In the genomic region with DNA sequence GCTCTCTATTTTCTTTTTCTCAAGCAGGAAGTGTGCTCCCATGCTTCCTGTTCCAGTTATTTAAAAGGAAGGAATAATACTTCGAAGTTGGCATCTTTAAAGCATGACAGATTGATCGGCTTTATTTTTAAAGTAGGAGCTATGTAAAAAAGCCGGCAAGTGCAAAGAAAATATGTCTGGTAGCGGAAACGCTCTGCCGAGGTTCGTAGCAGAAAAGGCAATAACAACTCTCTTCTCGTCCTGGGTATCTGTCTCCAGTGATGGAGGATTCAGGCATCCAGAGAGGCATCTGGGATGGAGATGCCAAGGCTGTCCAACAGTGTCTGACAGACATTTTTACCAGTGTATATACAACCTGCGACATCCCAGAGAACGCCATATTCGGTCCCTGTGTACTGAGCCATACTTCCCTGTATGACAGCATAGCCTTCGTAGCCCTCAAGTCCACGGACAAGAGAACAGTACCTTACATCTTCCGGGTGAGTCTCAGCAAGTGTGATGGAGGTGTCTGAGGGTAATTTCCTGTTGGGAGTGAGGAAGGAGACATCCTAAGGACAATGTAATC, we compare ENCODE assay signal across 11 mouse cellular contexts. TPM values are rescaled to one million over a fixed set of nuclear protein-coding genes. Genes with fewer than 3 reads are reported as not detected.
DNase-seq lines count a peak whose midpoint lies in the region; ATAC-seq and TF ChIP-seq lines count a peak whose summit lies in the region.
"Had no signal": no experiment of that assay in that cellular context is flagged by ENCODE, and none has a peak within 500 bp of the region (broad histone marks: within the 10 kb centered on the region; RNA-seq: fewer than 3 reads in every experiment).

No protein-coding gene starts in this region.

- no peak overlapping the region for H3K9ac ChIP-seq in heart, embryonic 15.5 days
- peak overlapping the region; percentile 69 for H3K9ac ChIP-seq in forebrain, embryonic 14.5 days (ENCODE audit: low read length)
- H3K9ac ChIP-seq in midbrain, embryonic 11.5 days (ENCODE audit: low read length): no peak overlapping the region

- no peak for TF ChIP-seq CTCF in brain, embryonic 14.5 days (IDR thresholded peaks at IDR 0.05; ENCODE audit: borderline replicate concordance, extremely low read depth, insufficient read depth, insufficient read length)
- no peak for TF ChIP-seq CTCF in thymus, adult 2 months (IDR thresholded peaks at IDR 0.05; ENCODE audit: borderline replicate concordance, control insufficient read depth, extremely low read depth, insufficient read depth, low read length, poor library complexity)

- no peaks in the 10 kb centered on the region for H3K9me3 ChIP-seq in heart, embryonic 15.5 days (replicated peaks)
- H3K9me3 ChIP-seq in forebrain, embryonic 14.5 days (replicated peaks; ENCODE audit: control insufficient read depth, low read length): no peaks in the 10 kb centered on the region
- H3K9me3 ChIP-seq in midbrain, embryonic 11.5 days (ENCODE audit: control insufficient read depth, low read length): no peaks in the 10 kb centered on the region

- H3K27me3 ChIP-seq in heart, embryonic 15.5 days: peaks cover 96% of the 10 kb centered on the region
- H3K27me3 ChIP-seq in forebrain, embryonic 14.5 days (replicated peaks; ENCODE audit: control insufficient read depth, insufficient read depth, low read length): peaks cover 68% of the 10 kb centered on the region
- H3K27me3 ChIP-seq in midbrain, embryonic 11.5 days (ENCODE audit: control insufficient read depth, insufficient read depth, low read length): peaks cover 78% of the 10 kb centered on the region
- peaks cover 56% of the 10 kb centered on the region for H3K27me3 ChIP-seq in thymus, adult 2 months (ENCODE audit: control insufficient read depth, insufficient read depth, low read length)

- H3K4me1 ChIP-seq in heart, embryonic 15.5 days (replicated peaks): peaks cover 33% of the 10 kb centered on the region
- peaks cover 9% of the 10 kb centered on the region for H3K4me1 ChIP-seq in forebrain, embryonic 14.5 days (ENCODE audit: control insufficient read depth, insufficient read depth, low read length)
- peaks cover 49% of the 10 kb centered on the region for H3K4me1 ChIP-seq in midbrain, embryonic 11.5 days (ENCODE audit: control insufficient read depth, insufficient read depth, low read length)
- peaks cover 13% of the 10 kb centered on the region for H3K4me1 ChIP-seq in thymus, adult 2 months (replicated peaks; ENCODE audit: control insufficient read depth, insufficient read depth, low read length)

- TF ChIP-seq POLR2A in brain, embryonic 14.5 days (IDR thresholded peaks at IDR 0.05; ENCODE audit: borderline replicate concordance, extremely low read depth, insufficient read depth, insufficient read length, poor library complexity, severe bottlenecking): no peak
- no peak for TF ChIP-seq POLR2A in thymus, adult 2 months (IDR thresholded peaks at IDR 0.05; ENCODE audit: control insufficient read depth, extremely low read depth, insufficient read depth, low read length, poor library complexity)

- no peak for DNase-seq in heart, postnatal 14 days
- peak; percentile 57 for DNase-seq in brain, embryonic 14.5 days (ENCODE audit: low read depth)
- peak; percentile 33 for DNase-seq in forebrain, embryonic 14.5 days (ENCODE audit: low spot score)
- peak; percentile 93 for DNase-seq in midbrain, embryonic 11.5 days (ENCODE audit: low spot score, missing footprints)
- DNase-seq in gastrocnemius, postnatal 36 days: no peak
- no peak for DNase-seq in thymus, adult 2 months
- no peak for DNase-seq in urinary bladder, adult 2 months (ENCODE audit: low spot score)
- DNase-seq: adrenal gland, adult 2 months had no signal

- H3K4me2 ChIP-seq in heart, embryonic 15.5 days: 0 out of 2 replicates have a peak overlapping the region, but pooled peaks have one; percentile 1
- peak overlapping the region; percentile 88 for H3K4me2 ChIP-seq in forebrain, embryonic 14.5 days (ENCODE audit: low read length)
- H3K4me2 ChIP-seq in midbrain, embryonic 11.5 days: peak overlapping the region; percentile 43

- no peak overlapping the region for H3K4me3 ChIP-seq in heart, embryonic 15.5 days
- H3K4me3 ChIP-seq in forebrain, embryonic 14.5 days (ENCODE audit: low read depth, low read length): peak overlapping the region; percentile 49
- peak overlapping the region; percentile 30 for H3K4me3 ChIP-seq in midbrain, embryonic 11.5 days (ENCODE audit: low read depth, low read length)
- H3K4me3 ChIP-seq in thymus, adult 2 months (ENCODE audit: control insufficient read depth, insufficient read depth, low read length): no peak overlapping the region

- H3K36me3 ChIP-seq in heart, embryonic 15.5 days: no peaks in the 10 kb centered on the region
- H3K36me3 ChIP-seq in forebrain, embryonic 14.5 days (ENCODE audit: control insufficient read depth, insufficient read depth, low read length): no peaks in the 10 kb centered on the region
- no peaks in the 10 kb centered on the region for H3K36me3 ChIP-seq in midbrain, embryonic 11.5 days (ENCODE audit: control insufficient read depth, insufficient read depth, low read length)
- no peaks in the 10 kb centered on the region for H3K36me3 ChIP-seq in thymus, adult 2 months (ENCODE audit: control insufficient read depth, insufficient read depth, low read length)

- intact Hi-C loops in heart, postnatal 14 days (cut with DNase I): no loop called here
- intact Hi-C loops in gastrocnemius, postnatal 36 days (cut with DNase I): loop anchor here (5.0 kb wide), 1 partner anchor 1056 kb away; no protein-coding TSS in a partner anchor

- H3K27ac ChIP-seq in heart, embryonic 15.5 days: no peak overlapping the region
- H3K27ac ChIP-seq in forebrain, embryonic 14.5 days (ENCODE audit: low read depth, low read length): peak overlapping the region; percentile 36; the same call in 1 of the 2 replicates
- no peak overlapping the region for H3K27ac ChIP-seq in midbrain, embryonic 11.5 days (ENCODE audit: low read depth, low read length)
- no peak overlapping the region for H3K27ac ChIP-seq in thymus, adult 2 months (ENCODE audit: control insufficient read depth, insufficient read depth, low read length)

- ATAC-seq in heart, embryonic 15.5 days (replicated peaks; ENCODE audit: insufficient number of reproducible peaks, insufficient read depth, low FRiP score, low read depth): no peak
- no peak for ATAC-seq in forebrain, embryonic 14.5 days
- ATAC-seq in midbrain, embryonic 11.5 days (ENCODE audit: low FRiP score): no peak

- WGBS in heart, embryonic 15.5 days: 5% methylated on average over 14 of the region's 14 CpGs
- WGBS in forebrain, embryonic 14.5 days: 3% methylated on average over 14 of the region's 14 CpGs
- 2% methylated on average over 14 of the region's 14 CpGs for WGBS in midbrain, embryonic 11.5 days
- WGBS in thymus, adult 2 months: 8% methylated on average over 14 of the region's 14 CpGs

RNA-seq across cellular contexts. Expression of a gene that starts 16.1 kb away (rescaled TPM):
- 0.15 TPM in 1 of 2 replicates, not detected in the other for polyA plus RNA-seq in heart, embryonic 15.5 days (2015; fragmentation: Nextera tagmentation; extraction: Ambion mirVana)
- total RNA-seq in heart, postnatal 14 days (2021): under 1 TPM; 0.29 to 0.36 TPM
- 23.2 and 26.7 TPM in 2 replicates for polyA plus RNA-seq in brain, embryonic 14.5 days (2012; rRNA removed)
- 5.0 and 6.7 TPM in 2 replicates for polyA plus RNA-seq in forebrain, embryonic 14.5 days (2014; fragmentation: Nextera tagmentation; extraction: Ambion mirVana)
- 1.0 and 1.7 TPM in 2 replicates for polyA plus RNA-seq in midbrain, embryonic 11.5 days (2014; fragmentation: Nextera tagmentation; extraction: Ambion mirVana)
- under 1 TPM; 0.72 to 0.92 TPM for total RNA-seq in gastrocnemius, postnatal 36 days (2021)
- polyA plus RNA-seq in thymus, adult 2 months (2012; rRNA removed): 0.09 and 0.19 TPM in 2 replicates
- polyA plus RNA-seq in urinary bladder, adult 2 months (2012; rRNA removed): 0.04 TPM in 2 replicates
- total RNA-seq: common myeloid progenitor, adult 5-6 weeks had no signal
- polyA plus RNA-seq: liver, embryonic 16.5 days had no signal

Comparison
In these comparisons a context has a peak if more than half of its experiments do, and no peak if none do; other contexts are left out.
1. H3K4me2 ChIP-seq: peak in every context shown above with its lines; median percentile 88 in forebrain, embryonic 14.5 days; 43 in midbrain, embryonic 11.5 days; 1 in heart, embryonic 15.5 days.
2. H3K4me3 ChIP-seq: peak in forebrain, embryonic 14.5 days (single experiment) and midbrain, embryonic 11.5 days (single experiment); none in heart, embryonic 15.5 days (single experiment) and thymus, adult 2 months (single experiment).
3. DNase-seq: peak in brain, embryonic 14.5 days (single experiment), forebrain, embryonic 14.5 days (single experiment) and midbrain, embryonic 11.5 days (single experiment); none in heart, postnatal 14 days (0 of 2), gastrocnemius, postnatal 36 days (0 of 2), thymus, adult 2 months (single experiment) and urinary bladder, adult 2 months (single experiment).